Mouse (Mus musculus) cerebellum, adult 2 months (tissue): ENCODE data around the gene Slc6a5.

ENCODE experiments used
- CTCF ChIP-seq: fragments of 200-500 bp; IDR thresholded peaks from 2 replicates; pipeline ENCODE4 v1.5.1; 2011; ENCODE audit warnings: low read depth, mild to moderate bottlenecking, control low read depth, low read length, moderate library complexity, borderline replicate concordance; ENCODE audit not compliant: insufficient read depth
- POLR2A ChIP-seq: fragments of 200-500 bp; IDR thresholded peaks from 2 replicates; pipeline ENCODE4 v1.6.1; 2011; ENCODE audit warnings: low read length, control low read depth, borderline replicate concordance; ENCODE audit not compliant: insufficient read depth

DNA sequence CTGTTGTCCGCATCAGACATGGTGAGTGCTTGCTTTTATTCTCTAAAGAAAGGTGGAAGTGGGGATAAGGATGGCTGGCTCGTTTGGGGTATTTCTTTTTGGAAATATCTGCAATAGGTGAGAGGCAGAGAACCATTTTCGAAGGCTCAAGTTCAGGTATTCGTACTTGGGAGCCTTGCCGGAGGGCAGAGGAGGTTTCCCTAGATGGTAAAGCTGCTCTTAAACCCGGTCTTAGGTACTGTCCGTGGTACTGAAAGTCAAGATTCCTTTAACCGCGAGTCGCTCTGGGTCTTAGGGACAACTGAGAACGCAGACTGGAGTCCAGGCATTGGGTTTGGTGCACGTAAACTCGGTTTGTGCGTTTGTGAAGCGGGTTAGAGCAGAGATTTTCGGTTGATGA is 415 bp downstream of the Slc6a5 start:
- no peak for TF ChIP-seq POLR2A
- no peak for TF ChIP-seq CTCF
